Mouse (Mus musculus) urinary bladder, postnatal 14 days (tissue): ENCODE measurements around the gene Hoxa4.

Source experiments
- DNase-seq: peaks from one replicate; pipeline ENCODE4 v3.0.0; 2021; ENCODE audit warnings: low spot score

Hoxa4 gene

GRCm38 (mm10) chr6:52228475-52229465 is 37.2 kb upstream of the Hoxa4 start:
- DNase-seq: no peak

- DNase-seq: no peak
Measured at GRCm38 (mm10) chr6:52227470-52228222, 36.1 kb upstream of the Hoxa4 start.

- DNase-seq: peak; percentile 42
Measured at GRCm38 (mm10) chr6:52226569-52227257, 35.2 kb upstream of the Hoxa4 start.

- DNase-seq: peak; percentile 92
Measured at GRCm38 (mm10) chr6:52225612-52226568, 34.3 kb upstream of the Hoxa4 start.

GRCm38 (mm10) chr6:52224895-52225611 is 33.5 kb upstream of the Hoxa4 start:
- DNase-seq: no peak

GRCm38 (mm10) chr6:52223939-52224760 is 32.6 kb upstream of the Hoxa4 start:
- no peak for DNase-seq

- DNase-seq: no peak
Measured at GRCm38 (mm10) chr6:52222729-52223128, 31.2 kb upstream of the Hoxa4 start.

GRCm38 (mm10) chr6:52221993-52222685 is 30.6 kb upstream of the Hoxa4 start:
- DNase-seq: peak; percentile 62

GRCm38 (mm10) chr6:52221337-52221992 is 29.9 kb upstream of the Hoxa4 start, which contains the start of gene Hoxa7:
Gene Hoxa7 (minus strand): TSS chr6:52221854.
- DNase-seq: peak; percentile 94

GRCm38 (mm10) chr6:52220865-52221310 is 29.3 kb upstream of the Hoxa4 start:
- DNase-seq: no peak

- peak; percentile 33 for DNase-seq
Measured at GRCm38 (mm10) chr6:52220003-52220864, 28.7 kb upstream of the Hoxa4 start.

- no peak for DNase-seq
Measured at GRCm38 (mm10) chr6:52219234-52219942, 27.8 kb upstream of the Hoxa4 start.

GRCm38 (mm10) chr6:52218643-52219215 is 27.2 kb upstream of the Hoxa4 start:
- DNase-seq: no peak

GRCm38 (mm10) chr6:52217895-52218642 is 26.5 kb upstream of the Hoxa4 start:
- DNase-seq: peak; percentile 8

- peak; percentile 90 for DNase-seq
Measured at GRCm38 (mm10) chr6:52217459-52217768, 25.9 kb upstream of the Hoxa4 start.
